Mouse (Mus musculus) limb, embryonic 11.5 days (tissue): ENCODE data around the gene Armt1. TPM values are rescaled to one million over a fixed set of nuclear protein-coding genes. Genes with fewer than 3 reads are reported as not detected.

ENCODE experiments used
- ATAC-seq: fragments of 200-750 bp; cut with Nextera tagmentation; 2 replicates; pipeline ENCODE4 v1.8.0; 2017; ENCODE audit warnings: low read depth; ENCODE audit not compliant: insufficient number of reproducible peaks, low FRiP score, low TSS enrichment
- DNase-seq: peaks from one replicate; pipeline ENCODE4 v3.0.0-alpha.2; 2015; ENCODE audit warnings: low spot score
- H3K27ac ChIP-seq: fragments of 300-500 bp; sonication (generic); replicated peaks from 2 replicates; pipeline ENCODE4 v1.5.1; 2014; ENCODE audit warnings: low read depth, mild to moderate bottlenecking, low read length
- H3K27me3 ChIP-seq: fragments of 300-500 bp; sonication (generic); 2 replicates; pipeline ENCODE4 v1.6.1; 2014; ENCODE audit warnings: mild to moderate bottlenecking, low read length, mixed read lengths; ENCODE audit not compliant: control insufficient read depth, insufficient read depth
- H3K36me3 ChIP-seq: fragments of 300-500 bp; sonication (generic); 2 replicates; pipeline ENCODE4 v1.6.1; 2014; ENCODE audit warnings: mild to moderate bottlenecking, low read length, moderate library complexity, mixed read lengths; ENCODE audit not compliant: control insufficient read depth, insufficient read depth
- H3K4me1 ChIP-seq: fragments of 300-500 bp; sonication (generic); 2 replicates; pipeline ENCODE4 v1.6.1; 2014; ENCODE audit warnings: low read length, mixed read lengths; ENCODE audit not compliant: control insufficient read depth, insufficient read depth
- H3K4me2 ChIP-seq: fragments of 300-500 bp; sonication (generic); 2 replicates; pipeline ENCODE4 v1.6.1; 2014; ENCODE audit warnings: low read depth, mild to moderate bottlenecking, moderate library complexity; ENCODE audit not compliant: severe bottlenecking
- H3K4me3 ChIP-seq: fragments of 300-500 bp; sonication (generic); 2 replicates; pipeline ENCODE4 v1.5.1; 2014; ENCODE audit warnings: low read depth, low read length
- H3K9ac ChIP-seq: fragments of 300-500 bp; sonication (generic); 2 replicates; pipeline ENCODE4 v1.6.1; 2014; ENCODE audit warnings: mild to moderate bottlenecking, low read length
- H3K9me3 ChIP-seq: fragments of 300-500 bp; sonication (generic); 2 replicates; pipeline ENCODE4 v1.6.1; 2016; ENCODE audit warnings: low read length; ENCODE audit not compliant: control insufficient read depth
- WGBS: fragments of 180-500 bp; shearing (Covaris S2); extraction: QIAGEN DNeasy Blood & Tissue Kit; methylation state at CpG from one replicate; pipeline ENCODE4 v1.1.7; 2014; 5-methylcytosine and 5-hydroxymethylcytosine counted together
- polyA plus RNA-seq: library from polyadenylated mRNA; unstranded; fragments of >200 nt; fragmentation: Nextera tagmentation; extraction: Ambion mirVana; gene quantifications from 2 replicates; pipeline ENCODE4 v1.2.1, GENCODE M21; 2014

The Armt1 gene
- polyA plus RNA-seq, result 28.9 and 29.8 TPM in 2 replicates

DNA sequence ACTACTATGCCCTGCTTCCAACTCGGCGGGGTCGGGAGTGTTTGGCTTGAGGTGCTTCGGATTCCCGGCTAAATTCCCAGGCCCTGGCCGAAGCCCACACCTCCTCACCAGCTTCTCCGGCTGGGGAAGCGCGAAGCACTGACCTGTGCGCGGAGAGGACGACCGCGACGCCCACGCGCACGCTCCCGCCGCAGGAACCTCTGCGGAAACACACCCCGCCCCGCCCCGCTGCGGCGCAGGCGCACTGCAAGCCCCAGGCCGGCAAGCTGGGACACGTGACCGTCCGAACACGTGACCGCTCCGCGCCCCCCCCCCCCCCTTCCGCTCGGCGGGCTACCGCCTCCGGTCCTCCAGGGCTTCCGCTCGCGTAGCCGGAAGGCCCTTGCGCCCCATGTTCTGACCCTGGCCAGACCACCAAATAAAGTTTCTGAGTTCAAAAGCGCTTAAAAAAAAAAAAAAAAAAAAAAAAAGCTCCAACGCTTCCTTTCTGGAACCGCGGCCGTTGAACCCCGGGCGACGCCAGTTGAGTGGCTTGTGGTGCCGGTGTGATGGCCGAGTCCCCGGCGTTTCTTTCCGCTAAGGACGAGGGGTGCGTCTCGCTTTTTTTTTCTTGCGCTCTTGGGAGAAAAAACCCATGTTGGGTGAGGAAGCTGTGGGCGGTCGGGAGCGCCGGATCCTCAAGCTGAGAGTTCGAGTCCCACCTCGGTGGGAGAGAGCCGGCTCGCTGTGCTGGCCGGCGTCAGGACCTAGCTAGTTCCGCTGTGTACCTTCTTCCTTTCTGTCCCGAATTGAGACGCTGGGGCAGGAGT, at the start of gene Armt1, which contains the start of gene Rmnd1:
Armt1 (plus strand) TSS at position 345 of the 809 bp plus-strand sequence.
Rmnd1 (minus strand) TSS at position 266 of the 809 bp plus-strand sequence.
- ATAC-seq (peak; percentile 97), DNase-seq (peak; percentile 96)
- no peaks in the 10 kb centered on the region; the same call in 1 of the 2 replicates for H3K36me3 ChIP-seq
- H3K9ac ChIP-seq, result peak within 1 kb of the TSS; percentile 67
- under 1% methylated on average over 74 of the region's 75 CpGs for WGBS
- peak within 1 kb of the TSS; percentile 64 for H3K4me2 ChIP-seq
- 0 out of 2 replicates have a peak within 1 kb of the TSS, but pooled peaks have one; percentile 2 for H3K27ac ChIP-seq
- H3K4me3 ChIP-seq, result peak within 1 kb of the TSS; percentile 57
- H3K9me3 ChIP-seq, result no peaks in the 10 kb centered on the region
- no peaks in the 10 kb centered on the region for H3K27me3 ChIP-seq
- H3K4me1 ChIP-seq, result 0 out of 2 replicates have a peak, but pooled peaks cover 2% of the 10 kb centered on the region

DNA sequence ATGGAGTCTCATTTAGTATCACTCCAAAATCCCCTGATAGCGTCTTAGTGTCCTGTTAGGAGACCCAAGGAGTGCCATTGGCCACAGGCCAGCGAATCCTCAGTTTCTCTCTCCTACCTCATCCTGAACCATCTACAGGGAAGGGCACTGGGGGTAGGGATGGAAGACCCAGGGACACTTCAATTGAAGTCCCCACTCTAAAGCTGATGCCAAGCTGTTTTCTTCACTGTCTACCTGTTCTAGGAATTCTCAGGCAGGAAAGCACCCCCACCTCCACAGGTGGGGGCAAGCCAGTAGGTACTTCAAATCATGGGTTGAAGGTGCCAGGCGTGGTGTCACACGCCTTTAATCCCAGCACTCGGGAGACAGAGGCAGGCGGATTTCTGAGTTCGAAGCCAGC, 48.0 kb upstream of the Armt1 start:
- ATAC-seq (no peak), DNase-seq (no peak)
- H3K4me2 ChIP-seq, result no peak overlapping the region
- H3K36me3 ChIP-seq, result no peaks in the 10 kb centered on the region
- H3K4me1 ChIP-seq, result peaks cover 5% of the 10 kb centered on the region
- H3K9ac ChIP-seq, result no peak overlapping the region
- no peaks in the 10 kb centered on the region for H3K9me3 ChIP-seq
- no peaks in the 10 kb centered on the region for H3K27me3 ChIP-seq
- 94% methylated on average over 7 of the region's 7 CpGs for WGBS
- no peak overlapping the region for H3K4me3 ChIP-seq
- H3K27ac ChIP-seq, result no peak overlapping the region

DNA sequence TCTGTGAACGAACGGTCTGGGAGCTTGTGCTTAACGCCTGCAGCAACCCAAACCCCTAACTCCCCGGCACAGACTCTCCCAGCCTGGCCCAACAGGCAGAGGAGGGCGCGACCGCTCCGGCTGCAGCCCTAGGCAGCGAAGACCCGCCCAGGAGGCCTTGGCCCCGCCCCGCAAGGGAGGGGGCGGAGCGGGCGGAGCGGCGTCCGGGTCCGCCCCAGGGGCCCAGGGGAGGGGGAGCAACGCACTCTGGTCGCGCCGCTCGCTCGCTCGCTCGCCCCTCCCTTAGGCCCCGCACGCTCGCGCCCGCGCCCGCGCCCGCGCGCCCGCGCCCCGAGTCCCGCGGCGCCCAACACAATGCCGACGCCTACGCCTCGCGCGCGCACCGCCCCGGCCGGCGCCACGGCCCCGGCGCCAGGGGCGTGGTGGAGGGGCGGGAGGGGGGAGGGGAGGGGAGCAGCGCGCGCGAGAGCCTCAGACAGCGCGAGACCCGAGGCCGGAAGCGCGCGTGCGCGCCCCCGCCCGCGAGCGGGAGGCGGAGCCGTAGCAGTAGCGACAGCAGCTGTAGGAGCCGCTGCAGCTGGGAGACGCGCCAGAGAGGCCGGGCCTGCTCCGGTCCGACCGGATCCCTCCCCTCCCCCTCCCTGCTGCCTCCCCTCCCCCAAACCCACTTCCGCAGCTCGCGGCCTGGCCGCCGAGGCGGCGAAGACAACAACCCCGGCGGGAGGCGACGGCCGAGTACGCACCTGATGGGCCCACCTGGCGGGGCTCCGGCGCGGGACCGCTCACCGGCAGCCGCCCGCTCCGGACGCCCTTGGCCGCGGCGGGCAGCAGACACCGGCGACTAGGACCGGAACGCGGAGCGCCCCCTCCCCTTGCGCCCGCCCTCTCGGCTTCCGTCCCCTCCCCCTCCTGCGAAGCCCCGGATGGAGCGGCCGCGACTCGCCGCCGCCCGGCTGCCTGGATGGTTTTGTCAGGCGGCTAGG, 45.4 kb upstream of the Armt1 start:
- no peaks in the 10 kb centered on the region for H3K9me3 ChIP-seq
- H3K36me3 ChIP-seq, result no peaks in the 10 kb centered on the region
- H3K4me3 ChIP-seq, result peak overlapping the region; percentile 88
- under 1% methylated on average over 50 of the region's 133 CpGs for WGBS
- peak overlapping the region; percentile 97 for H3K27ac ChIP-seq
- ATAC-seq, result peak; percentile 92
- H3K27me3 ChIP-seq, result no peaks in the 10 kb centered on the region
- peaks cover 7% of the 10 kb centered on the region for H3K4me1 ChIP-seq
- H3K9ac ChIP-seq, result peak overlapping the region; percentile 97
- peak; percentile 96 for DNase-seq
- H3K4me2 ChIP-seq, result peak overlapping the region; percentile 86

DNA sequence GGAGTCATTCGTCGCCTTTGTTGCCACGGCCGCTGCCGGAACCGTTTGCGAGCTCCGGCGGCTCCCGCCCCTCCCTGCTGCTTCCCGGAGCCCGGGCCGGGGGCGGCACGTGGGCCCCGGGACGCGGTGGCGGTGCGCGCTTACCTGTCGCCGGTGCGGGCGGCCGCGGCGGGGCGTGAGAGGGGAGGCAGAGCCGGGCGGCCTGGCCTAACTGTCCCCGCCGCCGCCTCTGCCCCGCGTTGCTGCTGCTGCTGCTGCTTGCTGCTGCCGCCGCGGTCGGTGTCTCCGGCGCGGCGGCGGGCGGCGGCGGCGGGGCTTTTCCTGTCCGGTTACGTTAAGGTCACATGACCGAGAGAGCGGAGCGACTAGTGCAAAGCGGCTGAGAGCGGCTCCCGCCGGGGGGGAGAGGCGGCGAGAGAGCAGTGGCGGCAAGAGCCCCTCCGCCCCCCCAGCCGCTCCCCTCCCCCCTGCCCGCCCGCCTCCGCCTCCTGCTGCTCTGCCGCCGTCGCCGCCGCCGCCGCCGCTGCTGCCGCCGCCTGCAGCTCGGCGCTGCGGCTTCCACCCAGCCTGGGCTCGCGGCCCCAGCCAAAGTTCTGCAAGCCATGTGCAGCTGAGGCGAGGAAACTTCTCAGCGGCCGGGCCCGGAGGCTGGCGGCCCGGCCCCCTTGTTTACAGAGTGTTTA, 44.4 kb upstream of the Armt1 start, which contains the start of gene Zbtb2:
Zbtb2 (minus strand) TSS at position 408 of the 683 bp plus-strand sequence.
- Histone ChIP-seq H3K9ac (peak within 1 kb of the TSS; percentile 97), H3K27me3 (no peaks in the 10 kb centered on the region), H3K27ac (peak within 1 kb of the TSS; percentile 97), H3K4me2 (peak within 1 kb of the TSS; percentile 86), H3K9me3 (no peaks in the 10 kb centered on the region), H3K4me1 (peaks cover 7% of the 10 kb centered on the region), H3K4me3 (peak within 1 kb of the TSS; percentile 88), H3K36me3 (peaks cover 1% of the 10 kb centered on the region; the same call in 1 of the 2 replicates)
- peak; percentile 75 for DNase-seq
- no peak for ATAC-seq
- under 1% methylated on average over 47 of the region's 87 CpGs for WGBS

DNA sequence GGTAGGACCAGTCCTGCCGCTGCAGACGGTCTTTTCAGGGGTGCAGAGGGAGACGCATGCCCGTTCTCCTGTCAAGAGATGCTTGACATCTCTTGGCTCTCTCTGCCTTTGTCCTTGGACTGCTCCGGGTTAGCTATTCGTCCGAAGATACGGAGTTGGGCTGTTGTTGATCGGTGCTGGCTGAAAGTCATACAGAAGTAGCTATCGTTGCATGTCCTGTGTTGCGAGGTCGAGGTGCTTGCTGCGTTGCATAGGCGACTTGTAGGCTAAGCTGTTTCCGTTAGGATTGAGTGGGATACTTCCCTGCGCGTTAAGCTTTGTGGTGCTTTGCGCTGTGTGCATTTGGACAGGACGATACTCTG, 43.9 kb upstream of the Armt1 start:
- peaks cover 7% of the 10 kb centered on the region for H3K4me1 ChIP-seq
- no peaks in the 10 kb centered on the region for H3K9me3 ChIP-seq
- H3K27me3 ChIP-seq, result no peaks in the 10 kb centered on the region
- WGBS, result under 1% methylated on average over 19 of the region's 19 CpGs
- no peak for DNase-seq
- peak overlapping the region; percentile 97 for H3K27ac ChIP-seq
- peaks cover 4% of the 10 kb centered on the region; the same call in 1 of the 2 replicates for H3K36me3 ChIP-seq
- H3K4me2 ChIP-seq, result peak overlapping the region; percentile 86
- H3K4me3 ChIP-seq, result peak overlapping the region; percentile 88
- H3K9ac ChIP-seq, result peak overlapping the region; percentile 97
- no peak for ATAC-seq

DNA sequence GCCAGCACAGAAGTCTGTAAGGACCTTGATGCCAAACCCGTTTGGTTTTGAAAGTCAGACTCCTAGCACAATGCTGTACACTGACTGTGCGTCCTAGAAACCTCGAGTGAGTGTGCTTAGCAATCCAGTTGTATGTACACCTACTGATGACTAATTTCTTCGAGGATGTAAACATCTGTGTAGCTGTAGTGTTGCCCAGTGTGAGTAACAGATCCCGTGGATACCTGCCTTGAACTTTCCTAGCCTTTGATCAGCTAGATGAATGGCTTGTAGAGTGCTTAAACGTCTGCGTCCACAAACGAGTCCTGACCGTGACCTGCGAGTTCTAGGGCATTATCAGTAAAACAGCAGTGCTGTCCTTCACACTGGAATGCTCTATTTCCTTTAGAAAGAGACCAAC, 43.2 kb upstream of the Armt1 start:
- Histone ChIP-seq H3K9me3 (no peaks in the 10 kb centered on the region), H3K36me3 (peaks cover 4% of the 10 kb centered on the region; the same call in 1 of the 2 replicates), H3K4me2 (peak overlapping the region; percentile 86), H3K27ac (no peak overlapping the region), H3K27me3 (no peaks in the 10 kb centered on the region), H3K4me3 (peak overlapping the region; percentile 88), H3K9ac (peak overlapping the region; percentile 97), H3K4me1 (peaks cover 7% of the 10 kb centered on the region)
- no peak for ATAC-seq
- no peak for DNase-seq
- WGBS, result 18% methylated on average over 10 of the region's 10 CpGs

DNA sequence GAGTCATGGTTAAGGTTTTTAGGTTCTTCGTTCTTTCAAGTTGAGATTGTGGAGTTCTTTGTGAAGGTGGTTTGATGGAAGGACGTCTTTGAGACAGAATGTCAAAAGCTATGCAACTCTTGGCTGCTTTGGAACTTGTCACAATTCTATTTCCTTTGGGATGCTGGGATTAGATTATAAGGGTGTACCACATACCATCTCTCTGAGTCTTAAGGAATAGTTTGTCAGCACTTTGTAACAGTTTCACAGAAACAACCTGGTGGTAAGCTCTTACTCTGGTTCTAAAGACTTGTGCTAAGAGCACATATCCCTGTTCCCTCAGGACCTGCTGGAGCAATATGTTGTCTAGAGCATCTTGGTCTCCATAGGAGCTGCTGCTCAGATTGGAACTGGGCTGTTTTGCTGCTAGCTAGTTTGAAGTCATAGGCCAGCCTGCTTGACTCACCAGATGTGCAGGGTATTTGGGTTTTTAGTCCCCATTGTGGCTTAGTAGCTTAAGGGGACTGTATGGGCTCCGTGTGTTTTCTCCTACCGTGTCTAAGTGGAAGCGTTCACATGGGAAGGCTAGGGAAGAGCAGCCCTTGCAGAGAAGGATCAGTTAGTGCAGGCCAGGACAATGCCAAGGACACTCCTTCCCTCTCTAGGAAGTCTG, 42.7 kb upstream of the Armt1 start:
- DNase-seq (no peak), ATAC-seq (no peak)
- H3K9ac ChIP-seq, result peak overlapping the region; percentile 97
- peaks cover 6% of the 10 kb centered on the region; the same call in 1 of the 2 replicates for H3K36me3 ChIP-seq
- peak overlapping the region; percentile 86 for H3K4me2 ChIP-seq
- peaks cover 7% of the 10 kb centered on the region for H3K4me1 ChIP-seq
- WGBS, result 75% methylated on average over 5 of the region's 5 CpGs
- peak overlapping the region; percentile 88 for H3K4me3 ChIP-seq
- H3K27me3 ChIP-seq, result no peaks in the 10 kb centered on the region
- no peak overlapping the region for H3K27ac ChIP-seq
- no peaks in the 10 kb centered on the region for H3K9me3 ChIP-seq
